Mouse (Mus musculus) heart, adult 11 months (tissue): ENCODE results near the gene Ifi207.
"Not testable (repeated sequence)": the region's sequence is repeated elsewhere in the genome, so short reads cannot be mapped to it uniquely, and the experiment has no call there.

Source experiments
- DNase-seq: peaks from one replicate; pipeline ENCODE4 v3.0.0; 2022

Gene Ifi207

GRCm38 (mm10) chr1:173741656-173742055 is at the start of gene Ifi207:
Gene Ifi207, minus strand, starts transcription at chr1:173741747.
- DNase-seq = peak; percentile 98

- not testable (repeated sequence) for DNase-seq
These were observed 31.9 kb upstream of the Ifi207 start for GRCm38 (mm10) chr1:173773457-173773856.

DNA sequence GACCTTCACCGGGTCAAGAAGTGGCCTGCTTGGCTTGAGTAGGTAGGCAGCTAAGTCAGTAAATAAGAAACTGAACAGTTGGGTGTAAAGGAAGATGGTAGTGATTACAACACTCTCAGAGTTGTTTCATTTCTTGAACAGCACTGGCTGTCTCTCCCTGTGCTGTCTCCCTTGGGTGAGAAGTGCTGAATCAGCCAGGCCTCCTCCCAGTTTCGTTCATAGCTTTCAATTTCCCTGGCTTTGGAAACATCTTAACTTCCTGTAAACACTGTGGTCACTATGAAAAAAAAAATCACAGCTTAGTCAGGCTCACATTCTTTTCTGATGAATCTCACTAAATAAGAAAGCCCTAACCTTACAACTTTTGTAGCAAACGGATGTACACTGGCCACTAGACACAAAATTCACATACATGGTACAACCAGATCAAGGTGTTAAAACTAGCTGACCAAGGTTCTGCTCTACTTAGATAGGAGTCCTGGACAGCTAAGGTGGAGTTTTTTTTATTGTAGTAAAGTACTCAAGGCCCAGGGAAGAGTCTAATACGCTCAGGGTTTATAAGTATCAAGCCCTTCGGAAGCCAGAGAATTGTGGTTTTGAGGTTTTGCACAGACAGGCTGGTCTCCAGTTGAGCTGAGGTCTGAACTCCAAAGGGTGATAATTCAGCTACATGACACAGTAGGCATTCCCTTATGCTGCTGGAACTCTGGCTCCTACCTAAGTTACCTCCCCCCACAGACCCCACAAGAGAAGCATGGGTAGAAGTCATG is 25.5 kb upstream of the Ifi207 start, which contains the start of gene Ifi204:
Ifi204 (minus strand) TSS at position 96 of the 770 bp plus-strand sequence.
- peak; percentile 98 for DNase-seq

DNA sequence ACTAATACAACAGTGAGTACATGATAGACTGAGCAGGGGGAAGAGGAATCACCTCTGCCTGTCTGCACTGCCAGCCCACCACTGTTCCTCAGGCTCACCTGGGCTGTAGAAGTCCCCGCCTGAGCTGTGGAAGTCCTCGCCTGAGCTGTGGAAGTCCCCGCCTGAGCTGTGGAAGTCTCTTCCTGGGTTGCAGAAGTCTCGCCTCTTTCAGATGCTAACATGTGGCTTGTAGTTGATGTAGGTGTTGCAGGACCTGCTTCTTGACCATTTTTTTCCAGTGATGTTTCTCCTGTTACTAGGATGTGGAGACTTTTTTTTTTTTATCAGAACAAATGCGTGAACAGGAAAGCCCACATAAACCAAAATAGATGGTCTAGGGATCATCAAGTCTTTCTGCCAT is 18.5 kb upstream of the Ifi207 start:
- DNase-seq = not testable (repeated sequence)

DNA sequence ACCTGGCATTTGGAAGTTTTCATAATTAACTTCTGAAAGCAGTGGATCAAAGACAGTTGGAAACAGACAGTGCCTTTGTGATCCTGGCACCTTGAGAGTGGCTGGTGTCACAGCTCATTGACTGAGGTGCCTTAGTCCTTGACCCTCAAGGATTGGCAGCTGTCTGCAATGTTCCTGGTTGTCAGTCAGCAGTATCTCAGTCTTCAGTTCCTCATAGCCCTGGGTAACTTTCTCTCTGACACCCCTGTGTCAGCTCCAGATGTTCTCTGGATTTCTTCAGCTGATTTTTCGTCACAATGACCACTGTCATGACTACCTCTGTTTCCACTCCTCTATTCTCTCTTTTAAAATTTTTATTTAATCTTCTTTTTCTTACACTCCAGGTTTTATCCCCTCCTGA is 715 bp upstream of the Ifi207 start:
- DNase-seq = peak; percentile 95

GRCm38 (mm10) chr1:173740537-173740936 is 1.0 kb downstream of the Ifi207 start:
- DNase-seq = peak; percentile 89

- DNase-seq = peak; percentile 89
These were observed 4.6 kb downstream of the Ifi207 start for GRCm38 (mm10) chr1:173736986-173737385.

DNA sequence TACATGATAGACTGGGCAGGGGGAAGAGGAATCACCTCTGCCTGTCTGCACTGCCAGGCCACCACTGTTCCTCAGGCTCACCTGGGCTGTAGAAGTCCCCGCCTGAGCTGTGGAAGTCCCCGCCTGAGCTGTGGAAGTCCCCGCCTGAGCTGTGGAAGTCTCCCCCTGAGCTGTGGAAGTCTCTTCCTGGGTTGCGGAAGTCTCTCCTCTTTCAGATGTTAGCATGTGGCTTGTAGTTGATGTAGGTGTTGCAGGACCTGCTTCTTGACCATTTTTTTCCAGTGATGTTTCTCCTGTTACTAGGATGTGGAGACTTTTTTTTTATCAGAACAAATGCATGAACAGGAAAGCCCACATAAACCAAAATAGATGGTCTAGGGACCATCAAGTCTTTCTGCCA is 6.5 kb downstream of the Ifi207 start:
- DNase-seq = not testable (repeated sequence)

DNA sequence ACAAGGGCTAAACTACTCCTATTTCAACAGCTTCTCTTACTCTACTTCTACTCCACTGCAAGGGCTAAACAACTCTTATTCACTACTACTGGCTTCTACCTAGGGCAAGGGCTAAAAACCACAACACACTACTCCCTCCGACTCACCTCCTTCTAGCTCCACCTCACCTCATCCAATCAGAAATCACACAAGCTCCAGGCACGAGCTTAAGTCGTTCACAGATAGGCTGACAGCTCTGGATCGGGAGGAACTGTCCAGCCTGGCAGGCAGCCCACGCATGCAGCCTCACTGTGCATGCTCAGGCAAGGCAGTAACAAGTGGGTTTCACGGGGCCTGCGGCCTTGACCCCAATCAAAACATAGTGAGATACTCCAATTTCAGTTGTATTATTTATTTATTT is 8.3 kb downstream of the Ifi207 start:
- peak; percentile 90 for DNase-seq

GRCm38 (mm10) chr1:173694270-173694669 is 47.3 kb downstream of the Ifi207 start:
- DNase-seq = no peak

DNA sequence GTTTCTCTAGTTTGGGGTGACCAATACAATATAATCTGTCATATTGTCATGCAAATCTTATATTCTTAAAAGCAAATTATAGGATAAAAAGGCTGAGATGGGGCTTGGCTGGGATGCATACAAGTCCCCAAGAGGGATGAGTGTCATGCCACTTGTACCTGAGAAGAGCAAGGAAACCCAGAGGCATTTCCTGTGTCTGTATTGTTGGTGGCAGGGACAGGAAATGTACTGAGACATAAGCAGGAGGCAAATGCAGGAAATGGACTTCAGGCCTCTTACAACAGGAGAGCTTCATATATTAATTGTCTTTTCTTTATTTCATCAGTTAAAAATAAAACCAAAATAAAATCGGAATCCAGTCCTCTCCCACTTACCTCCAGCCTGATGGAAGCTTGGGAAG is 62.9 kb downstream of the Ifi207 start:
- DNase-seq = not testable (repeated sequence)

- DNase-seq = peak; percentile 81
These were observed 68.0 kb downstream of the Ifi207 start, which contains the start of gene Ifi208 for GRCm38 (mm10) chr1:173673458-173674097. Gene Ifi208, plus strand, starts transcription at chr1:173673675.
